ENCODE assay signal across 8 mouse cellular contexts in the genomic region with DNA sequence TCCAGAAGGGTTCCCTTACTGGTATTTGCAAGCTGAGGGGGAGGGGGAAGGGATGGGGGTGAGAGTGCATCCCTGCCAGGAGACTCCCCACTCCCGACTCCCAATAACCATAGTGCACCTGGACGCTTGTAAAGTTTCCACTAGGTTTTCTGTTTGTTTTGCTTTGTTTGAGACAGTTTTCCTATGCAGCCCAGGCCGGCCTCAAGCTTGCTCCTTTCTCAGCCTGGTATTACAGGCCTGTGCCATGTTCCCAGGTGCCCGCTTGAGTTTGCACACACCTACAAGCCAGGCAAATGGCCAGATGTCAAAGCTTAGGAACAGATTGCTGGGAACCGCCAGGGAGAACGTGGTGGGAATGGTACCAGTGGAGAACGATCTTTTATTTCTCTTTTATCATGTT. TPM values are rescaled to one million over a fixed set of nuclear protein-coding genes. Genes with fewer than 3 reads are reported as not detected.
DNase-seq lines count a peak whose midpoint lies in the region; ATAC-seq and TF ChIP-seq lines count a peak whose summit lies in the region.

No protein-coding gene starts in this region.

- H3K9ac ChIP-seq in kidney, postnatal 0 days (ENCODE audit: low read depth, low read length): no peak overlapping the region
- no peak overlapping the region for H3K9ac ChIP-seq in forebrain, embryonic 11.5 days (ENCODE audit: low read length)
- H3K9ac ChIP-seq in limb, embryonic 13.5 days: peak overlapping the region; percentile 65; the same call in 1 of the 2 replicates
- peak overlapping the region; percentile 58; the same call in 1 of the 2 replicates for H3K9ac ChIP-seq in neural tube, embryonic 14.5 days (replicated peaks; ENCODE audit: low read depth, low read length)

- peak overlapping the region; percentile 93 for H3K4me2 ChIP-seq in kidney, postnatal 0 days (ENCODE audit: low read length)
- H3K4me2 ChIP-seq in forebrain, embryonic 11.5 days (ENCODE audit: low read depth, low read length, severe bottlenecking): peak overlapping the region; percentile 86
- H3K4me2 ChIP-seq in limb, embryonic 13.5 days (replicated peaks): peak overlapping the region; percentile 90
- peak overlapping the region; percentile 72 for H3K4me2 ChIP-seq in neural tube, embryonic 14.5 days (ENCODE audit: low read depth, low read length)

- no peak overlapping the region for H3K27ac ChIP-seq in kidney, postnatal 0 days
- H3K27ac ChIP-seq in kidney, adult 2 months (ENCODE audit: insufficient read depth, low read depth, low read length): no peak overlapping the region
- no peak overlapping the region for H3K27ac ChIP-seq in forebrain, embryonic 11.5 days (ENCODE audit: low read depth, low read length)
- peak overlapping the region; percentile 90 for H3K27ac ChIP-seq in limb, embryonic 13.5 days
- no peak overlapping the region; the same call in 1 of the 2 replicates for H3K27ac ChIP-seq in neural tube, embryonic 14.5 days (ENCODE audit: low read depth, low read length)

- H3K27me3 ChIP-seq in kidney, postnatal 0 days (ENCODE audit: insufficient read depth, low read length): no peaks in the 10 kb centered on the region
- no peaks in the 10 kb centered on the region for H3K27me3 ChIP-seq in kidney, adult 2 months (replicated peaks; ENCODE audit: control insufficient read depth, insufficient read depth, low read length)
- H3K27me3 ChIP-seq in forebrain, embryonic 11.5 days (ENCODE audit: control insufficient read depth, insufficient read depth, low read length): peaks cover 9% of the 10 kb centered on the region
- peaks cover 14% of the 10 kb centered on the region for H3K27me3 ChIP-seq in limb, embryonic 13.5 days
- H3K27me3 ChIP-seq in neural tube, embryonic 14.5 days (ENCODE audit: control insufficient read depth, insufficient read depth, low read length): no peaks in the 10 kb centered on the region

- peak overlapping the region; percentile 57 for H3K4me3 ChIP-seq in kidney, postnatal 0 days (replicated peaks; ENCODE audit: low read depth, low read length)
- no peak overlapping the region for H3K4me3 ChIP-seq in kidney, adult 2 months (ENCODE audit: insufficient read depth, low read depth, low read length)
- no peak overlapping the region; the same call in 1 of the 2 replicates for H3K4me3 ChIP-seq in forebrain, embryonic 11.5 days (ENCODE audit: low read depth, low read length)
- H3K4me3 ChIP-seq in limb, embryonic 13.5 days: peak overlapping the region; percentile 68
- peak overlapping the region; percentile 71 for H3K4me3 ChIP-seq in neural tube, embryonic 14.5 days (ENCODE audit: low read depth, low read length)

- DNase-seq in kidney, postnatal 0 days (ENCODE audit: low spot score): no peak
- DNase-seq in kidney, adult 2 months: no peak
- DNase-seq in forebrain, embryonic 11.5 days (ENCODE audit: low spot score): no peak
- no peak for DNase-seq in adrenal gland, postnatal 10 days
- DNase-seq in cerebellum, adult 9-10 months: no peak
- DNase-seq in layer of hippocampus, postnatal 14 days (ENCODE audit: low spot score in 2 of 2): no peak

- ATAC-seq in kidney, postnatal 0 days (replicated peaks; ENCODE audit: low FRiP score, low read depth): no peak
- no peak for ATAC-seq in forebrain, embryonic 11.5 days (replicated peaks; ENCODE audit: low FRiP score)
- no peak for ATAC-seq in limb, embryonic 13.5 days (ENCODE audit: low FRiP score, low read depth)
- no peak for ATAC-seq in neural tube, embryonic 14.5 days (ENCODE audit: low read depth)

- 34% methylated on average over 7 of the region's 7 CpGs for WGBS in kidney, postnatal 0 days
- WGBS in kidney, adult 2 months: 72% methylated on average over 7 of the region's 7 CpGs
- 20% methylated on average over 7 of the region's 7 CpGs for WGBS in forebrain, embryonic 11.5 days
- 12% methylated on average over 7 of the region's 7 CpGs for WGBS in limb, embryonic 13.5 days
- 20% methylated on average over 7 of the region's 7 CpGs for WGBS in neural tube, embryonic 14.5 days

- no peaks in the 10 kb centered on the region for H3K36me3 ChIP-seq in kidney, postnatal 0 days (ENCODE audit: insufficient read depth, low read length)
- no peaks in the 10 kb centered on the region for H3K36me3 ChIP-seq in kidney, adult 2 months (ENCODE audit: control insufficient read depth, insufficient read depth, low read length)
- no peaks in the 10 kb centered on the region for H3K36me3 ChIP-seq in forebrain, embryonic 11.5 days (ENCODE audit: control insufficient read depth, insufficient read depth, low read length)
- 0 out of 2 replicates have a peak, but pooled peaks cover 3% of the 10 kb centered on the region for H3K36me3 ChIP-seq in limb, embryonic 13.5 days
- no peaks in the 10 kb centered on the region for H3K36me3 ChIP-seq in neural tube, embryonic 14.5 days (ENCODE audit: control insufficient read depth, insufficient read depth, low read length)

- no peaks in the 10 kb centered on the region; the same call in none of the 2 replicates for H3K4me1 ChIP-seq in kidney, postnatal 0 days (replicated peaks; ENCODE audit: insufficient read depth, low read length)
- H3K4me1 ChIP-seq in kidney, adult 2 months (ENCODE audit: control insufficient read depth, insufficient read depth, low read length): 0 out of 2 replicates have a peak, but pooled peaks cover 4% of the 10 kb centered on the region
- peaks cover 6% of the 10 kb centered on the region for H3K4me1 ChIP-seq in forebrain, embryonic 11.5 days (replicated peaks; ENCODE audit: control insufficient read depth, insufficient read depth, low read length)
- peaks cover 31% of the 10 kb centered on the region for H3K4me1 ChIP-seq in limb, embryonic 13.5 days
- peaks cover 23% of the 10 kb centered on the region for H3K4me1 ChIP-seq in neural tube, embryonic 14.5 days (ENCODE audit: control insufficient read depth, insufficient read depth, low read length)

- no peaks in the 10 kb centered on the region for H3K9me3 ChIP-seq in kidney, postnatal 0 days (replicated peaks; ENCODE audit: low read length)
- H3K9me3 ChIP-seq in forebrain, embryonic 11.5 days (ENCODE audit: control insufficient read depth, low read length): no peaks in the 10 kb centered on the region
- H3K9me3 ChIP-seq in limb, embryonic 13.5 days: no peaks in the 10 kb centered on the region
- H3K9me3 ChIP-seq in neural tube, embryonic 14.5 days (ENCODE audit: control insufficient read depth, low read length): no peaks in the 10 kb centered on the region

- TF ChIP-seq CTCF in kidney, postnatal 0 days (IDR thresholded peaks at IDR 0.05; ENCODE audit: low read depth): no peak
- TF ChIP-seq CTCF in kidney, adult 2 months (conservative IDR thresholded peaks at IDR 0.05; ENCODE audit: insufficient read depth, insufficient read length, low read depth, low read length): no peak

- TF ChIP-seq POLR2A in kidney, adult 2 months (IDR thresholded peaks at IDR 0.05; ENCODE audit: low read depth, low read length): no peak

RNA-seq across cellular contexts. Expression of a gene that starts 50.1 kb away (rescaled TPM):
- polyA plus RNA-seq in kidney, postnatal 0 days (2015; fragmentation: Nextera tagmentation; extraction: Ambion mirVana): 9.4 and 10.9 TPM in 2 replicates
- 18.3 and 22.2 TPM in 2 replicates for polyA plus RNA-seq in kidney, adult 2 months (2012; rRNA removed)
- polyA plus RNA-seq in forebrain, embryonic 11.5 days (2014; fragmentation: Nextera tagmentation; extraction: Ambion mirVana): 14.1 and 18.4 TPM in 2 replicates
- 16.5 and 17.8 TPM in 2 replicates for polyA plus RNA-seq in limb, embryonic 13.5 days (2015; fragmentation: Nextera tagmentation; extraction: Ambion mirVana)
- polyA plus RNA-seq in neural tube, embryonic 14.5 days (2014; fragmentation: Nextera tagmentation; extraction: Ambion mirVana): 31.7 and 38.0 TPM in 2 replicates
- total RNA-seq in adrenal gland, postnatal 10 days (2021): 100 to 1,000 TPM; 107 to 116 TPM
- 10 to 100 TPM; 36.4 to 40.5 TPM for total RNA-seq in layer of hippocampus, postnatal 14 days (2021)

Comparison
In these comparisons a context has a peak if more than half of its experiments do, and no peak if none do; other contexts are left out.
1. H3K4me3 ChIP-seq: peak in kidney, postnatal 0 days (single experiment), limb, embryonic 13.5 days (single experiment) and neural tube, embryonic 14.5 days (single experiment); none in kidney, adult 2 months (single experiment) and forebrain, embryonic 11.5 days (single experiment).
2. H3K9ac ChIP-seq: peak in limb, embryonic 13.5 days (single experiment) and neural tube, embryonic 14.5 days (single experiment); none in kidney, postnatal 0 days (single experiment) and forebrain, embryonic 11.5 days (single experiment).
3. Peak in every context shown above with its lines, with median percentiles within 50 percentile points of each other: H3K4me2 ChIP-seq.